8 mouse cellular contexts compared by ENCODE assay signal in genomic region chr12:30910860-30911259, GRCm38 (mm10). TPM values are rescaled to one million over a fixed set of nuclear protein-coding genes. Genes with fewer than 3 reads are reported as not detected.
DNase-seq lines count a peak whose midpoint lies in the region; ATAC-seq lines count a peak whose summit lies in the region.

No protein-coding gene starts in this region.

- peak overlapping the region; percentile 85 for H3K9ac ChIP-seq in hindbrain, embryonic 15.5 days
- peak overlapping the region; percentile 72 for H3K9ac ChIP-seq in midbrain, embryonic 15.5 days

- WGBS in hindbrain, embryonic 15.5 days = 19% methylated on average over 8 of the region's 8 CpGs
- 17% methylated on average over 8 of the region's 8 CpGs for WGBS in midbrain, embryonic 15.5 days

- peak; percentile 5; the same call in 1 of the 2 replicates for ATAC-seq in cerebellum, adult (ENCODE audit: insufficient number of reproducible peaks, low FRiP score, low TSS enrichment)
- ATAC-seq in hindbrain, embryonic 15.5 days (ENCODE audit: low FRiP score, low read depth) = no peak
- no peak for ATAC-seq in midbrain, embryonic 15.5 days (replicated peaks)

- peak overlapping the region; percentile 66 for H3K4me2 ChIP-seq in hindbrain, embryonic 15.5 days
- peak overlapping the region; percentile 69 for H3K4me2 ChIP-seq in midbrain, embryonic 15.5 days

- no peaks in the 10 kb centered on the region for H3K9me3 ChIP-seq in hindbrain, embryonic 15.5 days
- H3K9me3 ChIP-seq in midbrain, embryonic 15.5 days = no peaks in the 10 kb centered on the region

- DNase-seq in cerebellum, adult 9-11 months = no peak
- DNase-seq in spleen, postnatal 10 days (ENCODE audit: low spot score in 2 of 2) = peak; percentile 28 to 36
- no peak for DNase-seq in spleen, postnatal 14 days (ENCODE audit: low spot score in 2 of 2)
- no peak for DNase-seq in ovary, postnatal 10 days (ENCODE audit: low spot score)
- DNase-seq in lung, postnatal 14 days = no peak

- H3K27me3 ChIP-seq in hindbrain, embryonic 15.5 days = no peaks in the 10 kb centered on the region
- H3K27me3 ChIP-seq in midbrain, embryonic 15.5 days (replicated peaks) = no peaks in the 10 kb centered on the region

- H3K36me3 ChIP-seq in hindbrain, embryonic 15.5 days = no peaks in the 10 kb centered on the region
- no peaks in the 10 kb centered on the region for H3K36me3 ChIP-seq in midbrain, embryonic 15.5 days (replicated peaks)

- peaks cover 25% of the 10 kb centered on the region for H3K4me1 ChIP-seq in hindbrain, embryonic 15.5 days (replicated peaks)
- peaks cover 22% of the 10 kb centered on the region for H3K4me1 ChIP-seq in midbrain, embryonic 15.5 days

- H3K4me3 ChIP-seq in hindbrain, embryonic 15.5 days = peak overlapping the region; percentile 77
- H3K4me3 ChIP-seq in midbrain, embryonic 15.5 days = peak overlapping the region; percentile 64

- peak overlapping the region; percentile 72 for H3K27ac ChIP-seq in hindbrain, embryonic 15.5 days (replicated peaks)
- H3K27ac ChIP-seq in midbrain, embryonic 15.5 days = peak overlapping the region; percentile 51; the same call in 1 of the 2 replicates

RNA-seq across cellular contexts. Expression of gene Acp1, which starts 0.5 kb away (rescaled TPM):
- polyA plus RNA-seq in hindbrain, embryonic 15.5 days (2015; fragmentation: Nextera tagmentation; extraction: Ambion mirVana) = 98.6 and 111 TPM in 2 replicates
- 102 and 105 TPM in 2 replicates for polyA plus RNA-seq in midbrain, embryonic 15.5 days (2015; fragmentation: Nextera tagmentation; extraction: Ambion mirVana)

RNA-seq across cellular contexts. Expression of gene Sh3yl1, which starts 0.6 kb away (rescaled TPM):
- polyA plus RNA-seq in hindbrain, embryonic 15.5 days (2015; fragmentation: Nextera tagmentation; extraction: Ambion mirVana) = 48.7 and 50.2 TPM in 2 replicates
- 51.0 and 55.8 TPM in 2 replicates for polyA plus RNA-seq in midbrain, embryonic 15.5 days (2015; fragmentation: Nextera tagmentation; extraction: Ambion mirVana)

RNA-seq across cellular contexts. Expression of gene Alkal2, which starts 26.7 kb away (rescaled TPM):
- 0.83 and 1.4 TPM in 2 replicates for polyA plus RNA-seq in hindbrain, embryonic 15.5 days (2015; fragmentation: Nextera tagmentation; extraction: Ambion mirVana)
- 0.23 and 0.28 TPM in 2 replicates for polyA plus RNA-seq in midbrain, embryonic 15.5 days (2015; fragmentation: Nextera tagmentation; extraction: Ambion mirVana)

Comparison
In these comparisons a context has a peak if more than half of its experiments do, and no peak if none do; other contexts are left out.
1. DNase-seq: peak in spleen, postnatal 10 days (2 of 2); none in cerebellum, adult 9-11 months (single experiment), spleen, postnatal 14 days (0 of 2), ovary, postnatal 10 days (single experiment) and lung, postnatal 14 days (single experiment).